Mouse (Mus musculus) cerebellum, adult 18-20 months (tissue): Measurements from ENCODE around the gene Rps19.

Experiments
- DNase-seq, 2 experiments: peaks; one replicate each; pipeline ENCODE4 v3.0.0; 2021

Rps19 gene

DNA sequence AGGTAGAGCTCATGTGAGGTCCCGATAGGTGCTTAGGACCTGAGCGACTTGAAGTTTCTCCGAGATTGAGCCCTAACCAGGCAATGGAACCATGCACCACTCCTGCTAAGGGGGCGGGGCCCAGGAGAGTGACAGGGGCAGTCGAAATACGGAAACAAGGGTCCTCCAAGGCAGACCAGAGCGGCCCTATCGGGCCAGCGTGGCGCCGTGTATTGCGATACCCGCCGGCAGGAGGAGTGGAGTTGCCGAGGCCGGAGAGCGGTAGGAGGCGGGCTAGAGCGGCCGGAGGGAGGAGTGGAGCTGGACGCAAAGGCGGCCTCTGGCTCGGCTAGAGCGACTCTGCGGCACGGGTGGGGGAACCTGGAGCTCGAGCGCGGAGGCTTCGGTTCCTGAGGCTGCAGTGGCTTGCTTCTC is 19.9 kb downstream of the Rps19 start:
- peak; percentile 96 to 98 for DNase-seq

DNA sequence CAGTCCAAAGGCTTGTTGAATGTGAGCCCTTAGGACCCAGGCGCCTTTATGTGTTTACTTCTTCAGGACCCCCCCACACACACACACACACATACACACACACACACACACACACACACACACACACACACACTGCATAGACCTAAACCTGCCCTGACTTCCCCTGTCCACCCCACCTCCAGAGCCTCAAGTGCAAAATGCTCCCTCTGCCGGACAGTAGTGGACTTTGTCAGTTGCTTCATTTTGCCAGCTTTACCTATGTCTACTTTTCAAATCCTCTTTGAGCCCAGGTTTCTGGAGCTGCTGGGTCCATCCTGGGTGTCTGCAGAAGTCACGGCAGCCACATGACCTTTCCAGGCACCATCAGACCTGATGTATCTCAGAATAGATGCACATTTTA is 20.8 kb downstream of the Rps19 start:
- DNase-seq = peak; percentile 76 to 77

DNA sequence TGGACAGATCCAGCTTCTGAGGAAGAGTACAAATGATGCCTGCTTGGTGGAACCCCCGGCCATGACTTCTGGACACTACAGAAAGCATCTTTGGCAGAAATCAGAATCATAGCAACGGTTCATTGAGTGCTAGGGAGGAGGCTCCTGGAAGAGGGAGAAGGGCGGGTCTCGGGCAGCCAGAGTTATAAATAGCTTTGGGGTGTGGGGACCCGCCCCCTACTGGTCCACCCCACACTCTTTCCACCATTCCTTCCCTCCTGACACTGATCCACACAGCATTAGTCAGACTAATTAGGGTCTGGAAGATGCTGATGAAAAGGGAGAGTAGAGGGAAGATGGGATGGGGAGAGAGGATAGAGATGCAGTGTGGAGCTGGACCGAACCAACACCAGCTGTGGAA is 22.4 kb downstream of the Rps19 start:
- DNase-seq = no peak

DNA sequence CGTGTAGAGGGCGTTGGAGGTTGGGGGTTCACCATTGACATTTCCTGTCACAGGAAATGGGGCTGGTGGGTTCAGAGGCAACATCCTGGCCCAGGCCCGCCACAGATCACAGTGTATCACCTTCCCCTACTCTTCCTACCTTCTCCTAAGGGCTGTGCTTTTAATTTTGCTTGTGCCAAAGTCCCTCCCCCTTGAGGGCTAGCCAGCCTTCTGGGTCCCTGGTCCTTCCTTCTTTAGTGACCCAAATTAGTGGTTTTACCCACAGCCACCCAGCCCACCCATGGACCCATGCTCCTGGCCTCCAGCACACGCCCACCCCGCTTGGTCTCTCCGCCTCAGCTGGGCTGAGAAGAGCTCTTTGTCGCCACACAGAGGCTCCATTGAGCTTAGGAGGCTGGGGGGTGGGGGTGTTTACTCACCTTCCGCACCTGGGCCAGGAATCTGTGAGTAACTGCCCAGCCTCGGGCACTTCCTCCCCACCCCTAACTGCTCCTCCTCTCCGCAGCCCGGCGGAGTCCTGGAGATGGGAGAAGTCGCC is 23.1 kb downstream of the Rps19 start:
- no peak for DNase-seq

DNA sequence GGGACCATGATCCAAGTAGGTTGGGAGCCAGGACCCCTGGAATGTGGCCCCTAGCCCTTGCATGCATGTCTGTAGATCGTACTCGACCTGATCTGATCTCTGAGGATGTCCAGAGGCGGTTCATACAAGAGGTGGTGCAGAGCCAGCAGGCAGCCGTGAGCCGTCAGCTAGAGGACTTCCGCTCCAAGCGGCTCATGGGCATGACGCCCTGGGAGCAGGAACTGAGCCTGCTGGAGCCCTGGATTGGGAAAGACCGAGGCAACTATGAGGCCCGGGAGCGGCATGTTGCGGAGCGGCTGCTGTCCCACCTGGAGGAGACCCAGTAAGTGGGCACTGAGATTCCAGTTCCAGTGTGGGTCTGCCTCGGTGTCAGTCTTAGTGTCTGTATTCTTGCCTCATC is 28.3 kb downstream of the Rps19 start:
- peak; percentile 41 to 44 for DNase-seq

DNA sequence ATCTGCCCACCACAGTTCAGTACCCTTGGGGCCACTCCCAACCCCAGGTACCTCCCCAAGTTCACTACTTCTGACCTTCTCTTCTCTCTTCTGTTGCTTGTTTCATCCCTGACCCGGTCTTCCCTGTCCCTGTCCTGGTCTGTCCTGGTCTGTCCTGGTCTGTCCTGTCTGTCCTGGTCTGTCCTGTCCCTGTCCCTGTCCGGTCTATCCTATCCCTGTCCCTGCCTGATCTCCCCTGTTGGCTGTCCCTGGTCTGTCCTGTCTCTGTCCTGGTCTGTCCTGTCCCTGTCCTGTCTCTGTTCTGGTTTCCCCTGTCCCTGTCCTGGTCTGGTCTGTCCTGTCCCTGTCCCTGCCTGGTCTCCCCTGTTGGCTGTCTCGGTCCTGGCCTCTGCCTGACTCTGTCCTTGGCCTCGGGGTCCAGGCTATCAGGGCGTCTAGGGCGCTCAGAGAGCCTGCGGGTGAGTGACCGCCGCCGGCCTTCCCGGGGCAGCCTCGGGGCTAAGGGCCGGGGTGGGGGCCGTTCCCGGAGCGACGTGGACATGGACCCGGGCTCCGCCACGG is 34.7 kb downstream of the Rps19 start:
- DNase-seq = no peak

DNA sequence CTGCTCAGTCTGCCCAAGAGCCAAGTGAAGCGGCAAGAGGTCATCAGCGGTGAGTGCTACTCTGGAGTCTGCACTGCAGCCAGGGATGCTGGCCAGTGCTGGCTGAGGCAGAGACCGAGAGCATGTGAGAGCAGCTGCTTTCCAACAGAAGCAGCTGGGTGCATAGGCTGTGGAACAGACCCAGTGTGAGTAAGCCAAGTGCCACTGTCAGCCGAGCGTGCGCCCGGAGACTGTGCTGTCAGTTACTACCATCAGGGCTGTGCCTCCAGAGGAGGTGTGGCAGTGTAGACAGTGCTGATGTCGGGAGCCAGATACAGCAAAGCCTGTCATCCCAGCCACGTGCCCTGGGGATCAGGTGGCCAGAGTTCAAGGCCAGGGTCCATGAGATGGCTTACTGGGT is 35.6 kb downstream of the Rps19 start:
- DNase-seq = peak in 1 of 2 experiments; percentile 22

DNA sequence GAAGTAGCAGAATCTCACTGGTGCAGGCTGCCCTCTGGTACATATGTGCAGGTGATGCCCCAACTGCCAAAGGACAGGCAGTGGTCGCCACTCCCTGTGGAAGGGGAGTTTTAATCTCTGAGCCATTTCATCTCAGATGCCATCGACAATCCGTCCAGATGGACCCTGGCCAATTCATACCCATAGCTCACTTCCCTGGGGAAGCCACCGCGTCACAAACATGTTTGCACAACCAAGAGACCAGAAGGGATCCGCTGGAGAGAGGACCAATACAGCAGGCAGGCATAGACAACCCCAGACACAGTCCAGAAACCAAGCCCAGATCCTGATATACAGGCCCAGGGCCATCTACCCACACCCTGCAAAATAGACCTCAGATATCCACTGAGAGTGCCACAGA is 46.3 kb downstream of the Rps19 start:
- DNase-seq = no peak

DNA sequence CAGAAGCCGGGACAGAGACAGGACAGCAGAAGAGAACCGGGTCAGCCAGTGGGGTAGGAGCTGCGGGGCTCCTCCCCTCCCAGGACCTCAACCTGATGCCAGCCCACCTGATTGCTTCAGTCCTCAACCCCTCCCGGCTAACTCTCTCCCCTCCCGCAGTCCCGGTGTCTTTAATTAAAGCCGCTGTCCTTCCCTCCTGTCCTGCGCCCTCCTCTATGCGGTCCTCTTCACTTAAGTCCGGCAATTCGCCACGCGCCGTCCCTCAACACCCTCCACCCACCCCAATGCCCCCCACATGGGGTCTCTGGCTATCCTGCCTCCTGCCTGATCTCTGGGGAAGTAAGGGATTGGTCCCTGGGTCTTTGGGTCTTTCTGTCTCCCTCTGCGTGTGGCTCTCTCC is 47.5 kb downstream of the Rps19 start:
- DNase-seq = no peak
